Mouse (Mus musculus) midbrain, embryonic 12.5 days (tissue): ENCODE results near the gene Kcp. TPM values are rescaled to one million over a fixed set of nuclear protein-coding genes. Genes with fewer than 3 reads are reported as not detected.

Source experiments
- ATAC-seq: fragments of 200-750 bp; cut with Nextera tagmentation; 2 replicates; pipeline ENCODE4 v1.8.0; 2017; ENCODE audit warnings: low read depth, moderate TSS enrichment, moderate library complexity; ENCODE audit not compliant: low FRiP score
- H3K27ac ChIP-seq: fragments of 300-500 bp; sonication (generic); replicated peaks from 2 replicates; pipeline ENCODE4 v1.5.1; 2016; ENCODE audit warnings: mild to moderate bottlenecking
- H3K27me3 ChIP-seq: fragments of 300-500 bp; sonication (generic); 2 replicates; pipeline ENCODE4 v1.6.1; 2016; ENCODE audit warnings: mild to moderate bottlenecking
- H3K36me3 ChIP-seq: fragments of 300-500 bp; sonication (generic); 2 replicates; pipeline ENCODE4 v1.6.1; 2016
- H3K4me1 ChIP-seq: fragments of 300-500 bp; sonication (generic); 2 replicates; pipeline ENCODE4 v1.6.1; 2016
- H3K4me2 ChIP-seq: fragments of 300-500 bp; sonication (generic); replicated peaks from 2 replicates; pipeline ENCODE4 v1.6.1; 2016; ENCODE audit warnings: mild to moderate bottlenecking, moderate library complexity
- H3K4me3 ChIP-seq: fragments of 300-500 bp; sonication (generic); 2 replicates; pipeline ENCODE4 v1.5.1; 2016; ENCODE audit warnings: mild to moderate bottlenecking
- H3K9ac ChIP-seq: fragments of 300-500 bp; sonication (generic); replicated peaks from 2 replicates; pipeline ENCODE4 v1.6.1; 2016; ENCODE audit warnings: mild to moderate bottlenecking, moderate library complexity
- H3K9me3 ChIP-seq: fragments of 300-500 bp; sonication (generic); 2 replicates; pipeline ENCODE4 v1.6.1; 2016; ENCODE audit warnings: mild to moderate bottlenecking
- WGBS: fragments of 180-500 bp; shearing (Covaris S2); methylation state at CpG from one replicate; pipeline ENCODE4 v1.1.7; 2016; 5-methylcytosine and 5-hydroxymethylcytosine counted together
- polyA plus RNA-seq: library from polyadenylated mRNA; unstranded; fragments of >200 nt; fragmentation: Nextera tagmentation; extraction: Ambion mirVana; gene quantifications from 2 replicates; pipeline ENCODE4 v1.2.1, GENCODE M21; 2016

Kcp gene
- polyA plus RNA-seq, 1 experiment from 2014 or later, result 17.2 TPM

GRCm38 (mm10) chr6:29484716-29485559, 22.8 kb downstream of the Kcp start:
- Histone ChIP-seq H3K36me3 (no peaks in the 10 kb centered on the region), H3K4me1 (peaks cover 9% of the 10 kb centered on the region), H3K9ac (peak overlapping the region; percentile 39; the same call in 1 of the 2 replicates), H3K27me3 (peaks cover 35% of the 10 kb centered on the region), H3K27ac (no peak overlapping the region), H3K4me3 (peak overlapping the region; percentile 32), H3K9me3 (no peaks in the 10 kb centered on the region), H3K4me2 (peak overlapping the region; percentile 63)
- peak; percentile 63 for ATAC-seq
- 6% methylated on average over 26 of the region's 26 CpGs for WGBS

DNA sequence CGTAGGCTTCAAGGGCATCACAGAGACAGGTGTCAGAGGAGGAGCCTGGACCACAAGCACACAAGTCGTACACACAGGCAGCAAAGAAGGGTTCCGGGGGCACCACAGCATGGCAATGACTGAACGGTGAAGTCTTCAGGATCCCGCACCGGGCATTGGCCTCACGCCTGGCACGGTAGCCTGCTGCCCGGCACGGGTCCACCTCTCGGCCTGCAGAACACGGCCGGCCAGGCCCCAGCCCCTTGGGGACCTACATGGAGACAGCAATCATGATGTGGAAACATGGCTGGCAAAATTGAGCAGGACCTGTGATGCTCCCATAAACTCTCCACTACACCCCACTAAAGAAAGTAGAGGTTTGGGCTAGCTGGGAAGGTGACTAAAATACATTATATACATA, 25.1 kb downstream of the Kcp start:
- ATAC-seq, result no peak
- no peaks in the 10 kb centered on the region for H3K9me3 ChIP-seq
- H3K36me3 ChIP-seq, result no peaks in the 10 kb centered on the region
- no peak overlapping the region for H3K27ac ChIP-seq
- no peak overlapping the region for H3K4me3 ChIP-seq
- 94% methylated on average over 13 of the region's 13 CpGs for WGBS
- peaks cover 9% of the 10 kb centered on the region for H3K4me1 ChIP-seq
- H3K9ac ChIP-seq, result no peak overlapping the region
- no peak overlapping the region for H3K4me2 ChIP-seq
- peaks cover 37% of the 10 kb centered on the region for H3K27me3 ChIP-seq

- Histone ChIP-seq H3K36me3 (peaks cover 24% of the 10 kb centered on the region), H3K9me3 (no peaks in the 10 kb centered on the region), H3K4me3 (no peak overlapping the region), H3K27me3 (peaks cover 38% of the 10 kb centered on the region), H3K4me1 (no peaks in the 10 kb centered on the region; the same call in 1 of the 2 replicates), H3K9ac (no peak overlapping the region), H3K27ac (no peak overlapping the region), H3K4me2 (no peak overlapping the region)
- no peak for ATAC-seq
- WGBS, result 61% methylated on average over 2 of the region's 2 CpGs
These were observed 33.0 kb downstream of the Kcp start for GRCm38 (mm10) chr6:29474736-29475135.

DNA sequence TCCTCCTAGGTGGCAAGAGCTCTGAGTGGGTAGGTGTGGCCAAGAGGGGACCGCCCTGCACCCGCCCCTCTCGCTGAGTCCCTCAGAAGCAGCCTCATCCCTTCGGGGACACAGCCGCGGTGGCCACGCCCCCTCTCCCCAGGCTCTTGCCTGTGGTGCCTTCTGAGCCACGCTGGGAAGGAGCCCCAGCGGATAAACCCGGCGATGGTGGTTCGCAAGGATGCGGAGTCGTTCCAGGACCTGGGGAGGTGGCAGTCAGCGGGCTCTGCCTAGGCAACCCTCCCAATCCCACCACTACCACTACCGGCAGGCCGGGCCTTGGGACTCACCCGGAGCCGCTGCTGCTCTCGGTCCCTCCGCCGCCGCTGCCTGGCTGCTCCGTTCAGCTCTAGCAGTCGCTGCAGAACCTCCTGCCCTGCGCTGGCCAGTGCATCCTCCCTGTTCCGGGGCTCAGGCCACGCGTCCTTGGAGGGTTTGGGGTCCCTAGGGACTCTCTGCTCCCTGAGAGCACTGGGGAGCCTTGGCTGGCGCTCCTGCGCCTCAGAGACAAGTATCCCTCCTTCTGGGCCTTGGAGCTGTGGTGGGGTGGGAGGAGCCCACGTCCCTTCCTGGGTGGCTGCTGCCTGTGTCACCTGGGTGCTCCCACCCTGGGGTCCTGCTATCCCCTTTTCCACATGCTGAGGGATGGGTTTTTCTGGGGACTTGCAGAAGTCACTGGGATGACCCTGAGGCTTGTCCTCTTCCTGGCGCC, 33.6 kb downstream of the Kcp start:
- Histone ChIP-seq H3K9me3 (no peaks in the 10 kb centered on the region), H3K4me2 (peak overlapping the region; percentile 59), H3K27ac (no peak overlapping the region), H3K27me3 (peaks cover 38% of the 10 kb centered on the region), H3K9ac (peak overlapping the region; percentile 53), H3K4me1 (peaks cover under 1% of the 10 kb centered on the region), H3K36me3 (peaks cover 25% of the 10 kb centered on the region), H3K4me3 (peak overlapping the region; percentile 40)
- 3% methylated on average over 30 of the region's 33 CpGs for WGBS
- ATAC-seq, result peak; percentile 92

GRCm38 (mm10) chr6:29471137-29471536, 36.6 kb downstream of the Kcp start, which contains the start of gene Atp6v1fnb:
Gene Atp6v1fnb (plus strand): TSS chr6:29471437.
- WGBS, result 92% methylated on average over 4 of the region's 4 CpGs
- H3K36me3 ChIP-seq, result peaks cover 25% of the 10 kb centered on the region
- H3K4me3 ChIP-seq, result no peak within 1 kb of the TSS
- ATAC-seq, result no peak
- no peak within 1 kb of the TSS for H3K9ac ChIP-seq
- H3K9me3 ChIP-seq, result no peaks in the 10 kb centered on the region
- peaks cover 25% of the 10 kb centered on the region for H3K27me3 ChIP-seq
- H3K27ac ChIP-seq, result no peak within 1 kb of the TSS
- H3K4me1 ChIP-seq, result peaks cover 12% of the 10 kb centered on the region
- no peak within 1 kb of the TSS for H3K4me2 ChIP-seq

- peaks cover 11% of the 10 kb centered on the region for H3K27me3 ChIP-seq
- WGBS, result 91% methylated on average over 3 of the region's 3 CpGs
- peak overlapping the region; percentile 55 for H3K4me3 ChIP-seq
- H3K27ac ChIP-seq, result no peak overlapping the region
- peaks cover 12% of the 10 kb centered on the region for H3K4me1 ChIP-seq
- H3K36me3 ChIP-seq, result peaks cover 25% of the 10 kb centered on the region
- H3K4me2 ChIP-seq, result peak overlapping the region; percentile 69
- H3K9me3 ChIP-seq, result no peaks in the 10 kb centered on the region
- no peak for ATAC-seq
- H3K9ac ChIP-seq, result no peak overlapping the region
These were observed 38.9 kb downstream of the Kcp start for GRCm38 (mm10) chr6:29468851-29469250.

GRCm38 (mm10) chr6:29467583-29468354, 40.0 kb downstream of the Kcp start, which contains the start of gene Atp6v1f:
Gene Atp6v1f (plus strand): TSS chr6:29467718.
- Histone ChIP-seq H3K9ac (peak within 1 kb of the TSS; percentile 65), H3K4me2 (peak within 1 kb of the TSS; percentile 69), H3K4me1 (peaks cover 12% of the 10 kb centered on the region), H3K27me3 (peaks cover 2% of the 10 kb centered on the region), H3K36me3 (peaks cover 25% of the 10 kb centered on the region), H3K27ac (peak within 1 kb of the TSS; percentile 52), H3K9me3 (no peaks in the 10 kb centered on the region), H3K4me3 (peak within 1 kb of the TSS; percentile 55)
- peak; percentile 94 for ATAC-seq
- WGBS, result under 1% methylated on average over 39 of the region's 39 CpGs

DNA sequence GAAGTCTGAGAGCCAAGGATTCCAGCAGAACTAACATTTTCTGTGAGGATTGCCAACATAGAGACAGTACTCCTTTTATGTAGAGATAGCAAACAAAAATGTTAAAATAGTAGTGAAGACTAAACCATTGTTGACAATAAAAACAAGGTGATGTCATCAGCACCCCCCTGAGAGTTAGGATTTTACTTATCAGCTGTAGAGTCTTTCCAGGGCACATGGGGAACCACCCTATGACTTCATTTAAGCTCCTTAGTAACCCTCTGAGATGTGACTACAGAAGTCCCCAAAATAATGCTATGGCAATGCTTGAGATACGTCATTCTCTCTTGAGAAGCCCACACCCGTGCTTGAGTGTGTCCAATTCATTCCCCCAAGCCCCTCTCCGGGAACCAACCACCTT, 44.4 kb downstream of the Kcp start:
- no peaks in the 10 kb centered on the region for H3K9me3 ChIP-seq
- H3K36me3 ChIP-seq, result no peaks in the 10 kb centered on the region
- H3K4me2 ChIP-seq, result no peak overlapping the region
- H3K9ac ChIP-seq, result no peak overlapping the region
- H3K4me3 ChIP-seq, result no peak overlapping the region
- H3K27ac ChIP-seq, result no peak overlapping the region
- no peak for ATAC-seq
- 90% methylated on average over 3 of the region's 3 CpGs for WGBS
- H3K4me1 ChIP-seq, result peaks cover 4% of the 10 kb centered on the region
- no peaks in the 10 kb centered on the region for H3K27me3 ChIP-seq

DNA sequence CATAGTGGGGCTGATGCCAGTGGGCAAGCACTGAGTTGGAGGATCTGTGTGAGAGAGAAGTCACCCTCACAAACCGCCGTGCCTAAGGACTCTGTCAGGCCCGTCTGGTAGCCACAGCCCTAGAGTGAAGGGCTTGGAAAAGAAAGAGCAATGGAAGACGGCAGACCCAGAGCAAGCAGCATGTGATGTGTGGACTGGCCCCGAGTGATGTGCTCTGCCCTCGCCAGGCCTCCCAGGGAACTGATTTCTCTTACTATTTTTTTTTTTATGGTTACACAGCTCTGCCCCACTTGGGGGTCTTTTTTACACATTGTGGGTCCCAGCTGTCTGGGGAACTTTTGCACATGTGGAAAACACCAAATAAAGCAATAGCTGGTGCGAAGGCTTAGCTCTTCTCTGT, 46.2 kb downstream of the Kcp start:
- no peaks in the 10 kb centered on the region for H3K36me3 ChIP-seq
- H3K4me2 ChIP-seq, result no peak overlapping the region
- 64% methylated on average over 7 of the region's 7 CpGs for WGBS
- H3K27ac ChIP-seq, result no peak overlapping the region
- no peak overlapping the region for H3K4me3 ChIP-seq
- H3K27me3 ChIP-seq, result no peaks in the 10 kb centered on the region
- ATAC-seq, result no peak
- H3K9ac ChIP-seq, result no peak overlapping the region
- no peaks in the 10 kb centered on the region for H3K9me3 ChIP-seq
- no peaks in the 10 kb centered on the region for H3K4me1 ChIP-seq

DNA sequence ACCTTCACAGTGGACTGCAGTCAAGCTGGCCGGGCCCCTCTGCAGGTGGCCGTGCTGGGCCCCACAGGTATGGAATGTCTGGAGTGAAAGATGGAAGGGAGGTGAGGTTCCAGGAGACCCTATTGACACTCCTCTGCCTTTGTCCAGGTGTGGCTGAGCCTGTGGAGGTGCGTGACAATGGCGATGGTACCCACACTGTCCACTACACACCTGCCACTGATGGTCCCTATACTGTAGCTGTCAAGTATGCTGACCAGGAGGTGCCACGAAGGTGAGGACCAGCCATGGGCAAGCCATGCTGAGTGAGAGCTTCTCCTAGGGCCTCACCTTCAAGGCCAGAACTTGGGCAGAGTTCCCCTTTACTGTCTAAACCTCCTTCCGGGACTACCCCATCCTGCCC, 57.1 kb downstream of the Kcp start:
- no peak overlapping the region for H3K4me3 ChIP-seq
- no peak overlapping the region for H3K9ac ChIP-seq
- H3K36me3 ChIP-seq, result no peaks in the 10 kb centered on the region
- no peaks in the 10 kb centered on the region for H3K27me3 ChIP-seq
- H3K27ac ChIP-seq, result no peak overlapping the region
- H3K4me2 ChIP-seq, result no peak overlapping the region
- 87% methylated on average over 6 of the region's 6 CpGs for WGBS
- H3K9me3 ChIP-seq, result no peaks in the 10 kb centered on the region
- H3K4me1 ChIP-seq, result no peaks in the 10 kb centered on the region
- no peak for ATAC-seq

DNA sequence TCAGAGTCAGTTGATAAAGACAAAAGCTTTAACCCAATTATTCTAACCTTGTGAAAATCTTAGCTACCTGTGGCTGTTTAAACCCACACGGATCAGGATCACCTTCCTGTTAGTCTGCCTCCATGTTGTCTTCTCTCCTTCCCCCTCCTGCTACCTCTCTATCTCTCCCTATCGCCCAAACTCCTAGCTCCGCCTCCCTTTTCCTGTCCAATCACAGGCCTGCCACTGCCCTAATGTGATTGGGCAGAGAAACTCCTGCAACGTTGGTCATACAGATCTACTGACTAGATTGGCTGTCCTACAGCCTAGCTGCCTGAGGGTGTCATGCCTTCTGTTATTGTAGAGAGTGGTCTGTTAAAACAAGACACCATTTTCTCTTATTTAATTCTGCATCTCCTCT, 57.9 kb downstream of the Kcp start:
- WGBS, result 35% methylated on average over 4 of the region's 4 CpGs
- no peak for ATAC-seq

More for the DNA sequence above, 57.9 kb downstream of the Kcp start:
- Histone ChIP-seq H3K27ac (no peak overlapping the region), H3K27me3 (no peaks in the 10 kb centered on the region), H3K36me3 (no peaks in the 10 kb centered on the region), H3K4me2 (no peak overlapping the region), H3K9ac (no peak overlapping the region), H3K4me1 (no peaks in the 10 kb centered on the region), H3K4me3 (no peak overlapping the region), H3K9me3 (no peaks in the 10 kb centered on the region)
